Mouse (Mus musculus) CH12.LX (cell line): Measurements from ENCODE around the gene Il34.

ENCODE experiments used
- CTCF ChIP-seq, 2 experiments: IDR thresholded peaks in 1 of 2; conservative IDR thresholded peaks in 1 of 2; 2 replicates each; pipeline ENCODE4 v1.5.1; 2011 to 2012; ENCODE audit warnings: low read depth in 2 of 2, low read length in 2 of 2, improper control_type of control experiment in 1 of 2, inconsistent platforms in 1 of 2, mild to moderate bottlenecking in 1 of 2, moderate library complexity in 1 of 2
- EP300 ChIP-seq: IDR thresholded peaks from 2 replicates; pipeline ENCODE4 v1.6.1; 2011; ENCODE audit warnings: low read length, improper control_type of control experiment
- ETS1 ChIP-seq: conservative IDR thresholded peaks from 2 replicates; pipeline ENCODE4 v1.6.1; 2012; ENCODE audit warnings: low read depth, mild to moderate bottlenecking, inconsistent platforms, low read length, improper control_type of control experiment, moderate library complexity
- JUND ChIP-seq: conservative IDR thresholded peaks from 2 replicates; pipeline ENCODE4 v1.6.1; 2011; ENCODE audit warnings: low read depth, low read length, improper control_type of control experiment
- NELFE ChIP-seq: IDR thresholded peaks from 2 replicates; pipeline ENCODE4 v1.6.1; 2011; ENCODE audit warnings: low read depth, low read length, improper control_type of control experiment

DNA sequence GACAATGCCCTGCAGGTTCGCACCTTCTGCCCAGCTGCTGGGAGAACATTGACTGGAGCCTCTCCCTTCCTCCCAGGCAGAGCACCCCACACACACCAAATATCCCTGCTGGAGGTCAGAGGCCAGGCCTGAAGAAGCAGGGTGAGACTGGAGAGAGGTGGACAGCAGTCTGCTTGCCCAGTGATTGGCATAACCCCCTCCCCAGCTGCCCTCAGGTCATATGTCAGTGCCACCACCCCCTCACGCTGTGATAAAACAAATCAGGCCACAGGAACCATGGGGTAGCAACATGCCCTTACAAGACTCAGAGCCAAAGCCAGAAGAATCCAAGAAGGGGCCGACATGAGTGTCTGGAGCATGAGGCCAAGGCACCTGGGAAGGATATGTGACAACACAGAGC lies 101.6 kb downstream of the Il34 start:
- no peak for TF ChIP-seq NELFE
- no peak for TF ChIP-seq JUND
- no peak for TF ChIP-seq EP300
- TF ChIP-seq CTCF (conservative IDR thresholded peaks at IDR 0.05 in 1 of 2, IDR thresholded peaks at IDR 0.05 in 1 of 2; ENCODE audit: low read depth in 2 of 2, low read length in 2 of 2): no peak
- TF ChIP-seq ETS1: no peak
